Mouse (Mus musculus) ES-Bruce4 (cell line): ENCODE measurements around the gene Gm45015.
"Not testable (repeated sequence)": the region's sequence is repeated elsewhere in the genome, so short reads cannot be mapped to it uniquely, and the experiment has no call there.

ENCODE experiments used
- CTCF ChIP-seq: IDR thresholded peaks from one replicate; pipeline ENCODE4 v1.8.1; 2011; ENCODE audit warnings: low read depth, low read length
- EP300 ChIP-seq: IDR thresholded peaks from 2 replicates; pipeline ENCODE4 v1.6.1; 2011; ENCODE audit warnings: low read depth, low read length; ENCODE audit not compliant: insufficient read depth

DNA sequence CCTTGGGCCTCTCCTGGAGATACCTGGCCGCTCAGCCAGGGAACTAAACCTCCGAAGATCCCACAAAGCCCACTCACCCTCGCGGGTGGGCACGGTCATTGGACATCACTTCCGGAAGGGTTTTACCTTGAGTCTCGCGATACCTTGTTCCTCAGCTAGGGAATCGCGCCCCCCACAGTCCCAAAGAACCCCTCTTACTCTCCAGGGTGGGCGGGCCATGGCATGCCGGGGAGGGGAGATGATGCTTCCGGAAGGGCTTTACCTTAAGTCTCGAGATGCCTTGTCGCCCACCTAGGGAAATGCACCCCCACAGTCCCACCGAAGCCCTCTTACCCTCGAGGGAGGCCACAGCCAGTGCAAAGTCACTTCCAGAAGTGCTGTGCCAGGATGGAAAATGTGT, 43.8 kb downstream of the Gm45015 start, which contains the start of the genes Xlr5a and Xlr5c:
- TF ChIP-seq CTCF, EP300: not testable (repeated sequence)
